Mouse (Mus musculus) G1E (cell line): ENCODE measurements at regions not wholly inside any gene's neighbourhood (a gene's known extent, or its start where the extent isn't known, plus 50 kb on each side); places are given as distances from the start of the nearest gene placed in this dataset.

Source experiments
- ATAC-seq: 2 replicates; pipeline ENCODE4 v1.8.0; 2016; ENCODE audit warnings: mild to moderate bottlenecking; ENCODE audit not compliant: insufficient number of reproducible peaks, poor library complexity, low FRiP score, severe bottlenecking; ENCODE audit errors: extremely low read depth
- DNase-seq: peaks from one replicate; pipeline ENCODE4 v3.0.0; 2012; ENCODE audit warnings: low spot score
- H3K27me3 ChIP-seq: 2 replicates; pipeline ENCODE4 v1.6.1; 2012; ENCODE audit warnings: mild to moderate bottlenecking, low read length, inconsistent platforms; ENCODE audit not compliant: insufficient read depth
- H3K36me3 ChIP-seq: replicated peaks from 2 replicates; pipeline ENCODE3; 2012; ENCODE audit warnings: mild to moderate bottlenecking, inconsistent platforms
- H3K4me1 ChIP-seq: 2 replicates; pipeline ENCODE4 v1.6.1; 2012; ENCODE audit warnings: low read depth, low read length, inconsistent platforms, mixed read lengths; ENCODE audit not compliant: insufficient read depth
- H3K4me3 ChIP-seq: 2 replicates; pipeline ENCODE4 v1.5.1; 2012; ENCODE audit warnings: low read depth, mild to moderate bottlenecking, inconsistent platforms, low read length, moderate library complexity, mixed read lengths
- H3K9me3 ChIP-seq: replicated peaks from 2 replicates; pipeline ENCODE4 v1.6.1; 2012; ENCODE audit warnings: inconsistent platforms
- CTCF ChIP-seq: IDR thresholded peaks from 2 replicates; pipeline ENCODE4 v1.5.1; 2012; ENCODE audit warnings: low read depth, low read length, inconsistent platforms, mixed read lengths
- GATA1 ChIP-seq: IDR thresholded peaks from 2 replicates; pipeline ENCODE4 v1.6.1; 2012; ENCODE audit warnings: borderline replicate concordance, low read length, inconsistent platforms, mixed read lengths
- GATA2 ChIP-seq: IDR thresholded peaks from 2 replicates; pipeline ENCODE4 v1.6.1; 2012; ENCODE audit warnings: low read depth, low read length, inconsistent platforms, borderline replicate concordance
- POLR2AphosphoS5 ChIP-seq: IDR thresholded peaks from 2 replicates; pipeline ENCODE4 v1.6.1; 2012; ENCODE audit warnings: low read depth, low read length, inconsistent platforms; ENCODE audit not compliant: insufficient replicate concordance
- TAL1 ChIP-seq: conservative IDR thresholded peaks from 2 replicates; pipeline ENCODE4 v1.6.1; 2012; ENCODE audit warnings: low read depth, low read length, inconsistent platforms, mixed read lengths

DNA sequence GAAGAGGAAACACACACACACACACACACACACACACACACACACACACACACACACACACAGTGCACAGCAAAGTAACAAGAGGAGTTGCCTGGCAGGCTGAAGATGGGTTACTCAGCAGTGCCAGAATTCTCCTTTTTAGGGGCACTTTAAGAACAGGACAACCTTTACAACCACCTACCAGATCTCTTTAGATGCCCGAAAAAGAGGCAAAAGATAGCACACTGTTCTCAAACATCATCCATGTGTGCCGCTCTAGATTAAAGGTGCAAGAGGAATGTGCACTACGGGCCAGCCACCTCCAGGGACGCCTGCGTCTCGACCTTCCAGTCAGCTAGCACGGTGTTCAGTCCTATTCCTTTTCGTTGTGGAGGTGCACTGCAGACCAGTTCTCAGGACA is 247.7 kb downstream of the Ipo11 start:
- no peaks in the 10 kb centered on the region for H3K9me3 ChIP-seq
- no peak overlapping the region for H3K4me3 ChIP-seq
- no peak for TF ChIP-seq GATA1
- TF ChIP-seq GATA2, result no peak
- TF ChIP-seq POLR2AphosphoS5, result no peak
- TF ChIP-seq TAL1, result no peak
- TF ChIP-seq CTCF, result no peak
- peaks cover 4% of the 10 kb centered on the region; the same call in 1 of the 2 replicates for H3K4me1 ChIP-seq
- H3K36me3 ChIP-seq, result no peaks in the 10 kb centered on the region
- peaks cover 6% of the 10 kb centered on the region; the same call in 1 of the 2 replicates for H3K27me3 ChIP-seq
- ATAC-seq (no peak), DNase-seq (no peak)

GRCm38 (mm10) chr13:106669665-106670064 is 267.1 kb downstream of the Ipo11 start:
- DNase-seq, result no peak
- no peaks in the 10 kb centered on the region for H3K36me3 ChIP-seq
- no peak overlapping the region for H3K4me3 ChIP-seq
- no peaks in the 10 kb centered on the region for H3K27me3 ChIP-seq
- no peaks in the 10 kb centered on the region for H3K9me3 ChIP-seq
- ATAC-seq, result no peak
- TF ChIP-seq POLR2AphosphoS5, result no peak
- no peak for TF ChIP-seq CTCF
- no peak for TF ChIP-seq GATA2
- TF ChIP-seq TAL1, result no peak
- H3K4me1 ChIP-seq, result no peaks in the 10 kb centered on the region

DNA sequence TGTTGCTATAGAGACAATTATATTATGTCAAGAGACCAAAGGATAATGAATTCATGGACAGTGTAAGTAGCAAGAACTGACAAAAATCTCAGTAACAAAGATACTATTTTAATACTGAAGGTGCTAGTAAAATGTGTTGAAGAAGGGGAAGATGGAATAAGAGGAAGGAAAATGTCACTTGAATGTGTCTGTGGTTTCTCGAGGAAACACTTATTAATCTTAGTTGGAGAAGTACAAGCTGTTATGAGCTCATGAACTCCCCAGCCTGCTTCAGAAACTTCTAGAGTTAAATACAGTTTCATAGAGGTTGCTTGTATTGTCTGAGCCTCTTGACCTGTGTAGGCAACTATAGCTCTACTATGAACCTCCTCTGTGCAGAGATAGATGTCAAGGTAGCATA is 274.6 kb downstream of the Ipo11 start:
- no peak overlapping the region for H3K4me3 ChIP-seq
- TF ChIP-seq GATA2 (no peak), TAL1 (no peak), CTCF (no peak), GATA1 (no peak), POLR2AphosphoS5 (no peak)
- DNase-seq, result no peak
- H3K4me1 ChIP-seq, result no peaks in the 10 kb centered on the region
- no peaks in the 10 kb centered on the region for H3K27me3 ChIP-seq
- H3K9me3 ChIP-seq, result no peaks in the 10 kb centered on the region
- ATAC-seq, result no peak
- no peaks in the 10 kb centered on the region for H3K36me3 ChIP-seq

GRCm38 (mm10) chr13:106649363-106649762 is 287.4 kb downstream of the Ipo11 start:
- no peak for ATAC-seq
- no peak for DNase-seq
- H3K36me3 ChIP-seq, result no peaks in the 10 kb centered on the region
- H3K9me3 ChIP-seq, result no peaks in the 10 kb centered on the region
- no peak overlapping the region for H3K4me3 ChIP-seq
- H3K4me1 ChIP-seq, result no peaks in the 10 kb centered on the region
- no peak for TF ChIP-seq GATA1
- no peak for TF ChIP-seq POLR2AphosphoS5
- TF ChIP-seq CTCF, result no peak
- TF ChIP-seq GATA2, result no peak
- TF ChIP-seq TAL1, result no peak
- no peaks in the 10 kb centered on the region for H3K27me3 ChIP-seq

GRCm38 (mm10) chr13:106643302-106643975 is 293.3 kb downstream of the Ipo11 start:
- H3K4me3 ChIP-seq, result no peak overlapping the region
- H3K9me3 ChIP-seq, result no peaks in the 10 kb centered on the region
- H3K4me1 ChIP-seq, result no peaks in the 10 kb centered on the region
- DNase-seq (no peak), ATAC-seq (no peak)
- no peaks in the 10 kb centered on the region for H3K36me3 ChIP-seq
- TF ChIP-seq CTCF, result no peak
- no peak for TF ChIP-seq POLR2AphosphoS5
- TF ChIP-seq GATA1, result no peak
- TF ChIP-seq TAL1, result no peak
- TF ChIP-seq GATA2, result no peak
- no peaks in the 10 kb centered on the region for H3K27me3 ChIP-seq

GRCm38 (mm10) chr13:106638706-106639385 is 297.9 kb downstream of the Ipo11 start:
- Histone ChIP-seq H3K4me1 (no peaks in the 10 kb centered on the region), H3K27me3 (no peaks in the 10 kb centered on the region), H3K36me3 (no peaks in the 10 kb centered on the region), H3K9me3 (no peaks in the 10 kb centered on the region), H3K4me3 (no peak overlapping the region)
- TF ChIP-seq GATA1 (no peak), CTCF (no peak), GATA2 (no peak), POLR2AphosphoS5 (no peak), TAL1 (no peak)
- DNase-seq (no peak), ATAC-seq (peak; percentile 28; the same call in 1 of the 2 replicates)
